Mouse (Mus musculus) stomach, postnatal 0 days (tissue): ENCODE measurements at regions not wholly inside any gene's neighbourhood (a gene's known extent, or its start where the extent isn't known, plus 50 kb on each side); places are given as distances from the start of the nearest gene placed in this dataset.
"Not testable (repeated sequence)": the region's sequence is repeated elsewhere in the genome, so short reads cannot be mapped to it uniquely, and the experiment has no call there.

Source experiments
- CTCF ChIP-seq: IDR thresholded peaks from 2 replicates; pipeline ENCODE4 v1.5.1; 2016; ENCODE audit warnings: antibody characterized with exemption, low read depth, mild to moderate bottlenecking, moderate library complexity
- EP300 ChIP-seq: optimal IDR thresholded peaks from 2 replicates; pipeline ENCODE3; 2016; ENCODE audit warnings: antibody characterized with exemption

GRCm38 (mm10) chr8:20025521-20025920, 122.3 kb downstream of the Gm31371 start:
- not testable (repeated sequence) for TF ChIP-seq EP300, CTCF
